Mouse (Mus musculus): ENCODE data around the gene Tet2. TPM values are rescaled to one million over a fixed set of nuclear protein-coding genes. Genes with fewer than 3 reads are reported as not detected.

The Tet2 gene
- total RNA-seq, 2 experiments from 2014 or later, result 20.3 to 20.6 TPM

DNA sequence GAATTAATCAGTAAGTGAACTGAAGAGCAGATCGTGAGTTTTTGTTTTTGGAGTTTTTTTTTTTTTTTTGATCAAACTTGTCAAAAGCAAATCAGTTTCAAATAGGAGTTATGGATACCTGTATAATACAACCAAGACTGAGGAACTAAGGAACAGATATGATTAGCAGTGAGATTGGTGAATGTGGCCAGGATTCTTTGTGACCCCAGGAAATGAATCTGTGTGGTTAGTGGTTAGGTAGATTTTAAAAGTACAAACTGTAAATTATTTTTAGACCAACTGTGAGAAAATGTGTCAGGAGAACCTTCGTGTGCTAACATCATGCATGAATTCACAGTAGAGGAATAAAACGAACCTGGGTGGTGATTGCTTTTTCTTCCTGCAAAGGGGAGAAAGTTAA, 66.0 kb downstream of the Tet2 start:
- no peak for DNase-seq (ENCODE audit: low spot score)
- intact Hi-C loops (cut with DNase I), result no loop called here

- intact Hi-C loops (cut with DNase I), result no loop called here
- no peak for DNase-seq (ENCODE audit: low spot score)
Observed at GRCm38 (mm10) chr3:133473781-133474180, 71.2 kb downstream of the Tet2 start.

- intact Hi-C loops (cut with DNase I), result no loop called here
- DNase-seq (ENCODE audit: low spot score), result no peak
Observed at GRCm38 (mm10) chr3:133471101-133471500, 73.8 kb downstream of the Tet2 start.

- intact Hi-C loops (cut with DNase I), result no loop called here
Observed at GRCm38 (mm10) chr3:133468883-133469282, 76.1 kb downstream of the Tet2 start.

DNA sequence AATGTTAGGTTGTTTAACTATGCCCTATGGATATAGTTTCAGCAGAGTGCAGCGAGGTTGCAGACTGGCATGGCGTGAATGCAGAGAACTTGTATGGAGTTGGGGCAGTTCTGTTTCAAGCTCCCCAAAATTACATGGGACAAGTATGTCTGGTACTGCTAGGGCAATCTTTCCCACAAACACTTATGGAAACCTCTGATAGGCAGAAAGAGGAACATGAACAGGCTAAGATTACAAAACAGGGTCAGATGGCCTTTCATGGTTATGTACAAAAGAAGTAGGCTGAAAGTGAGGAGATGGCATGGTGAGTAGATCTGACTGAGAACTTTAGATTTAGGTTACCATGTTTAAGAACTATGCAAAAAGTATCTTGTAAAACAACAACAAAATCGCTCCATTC, 81.7 kb downstream of the Tet2 start:
- intact Hi-C loops (cut with DNase I), result no loop called here
- DNase-seq (ENCODE audit: low spot score), result no peak

More at GRCm38 (mm10) chr3:133468883-133469282, 76.1 kb downstream of the Tet2 start:
- no peak for DNase-seq (ENCODE audit: low spot score)

- DNase-seq (ENCODE audit: low spot score), result no peak
- intact Hi-C loops (cut with DNase I), result no loop called here
Observed at GRCm38 (mm10) chr3:133462485-133462884, 82.5 kb downstream of the Tet2 start.

DNA sequence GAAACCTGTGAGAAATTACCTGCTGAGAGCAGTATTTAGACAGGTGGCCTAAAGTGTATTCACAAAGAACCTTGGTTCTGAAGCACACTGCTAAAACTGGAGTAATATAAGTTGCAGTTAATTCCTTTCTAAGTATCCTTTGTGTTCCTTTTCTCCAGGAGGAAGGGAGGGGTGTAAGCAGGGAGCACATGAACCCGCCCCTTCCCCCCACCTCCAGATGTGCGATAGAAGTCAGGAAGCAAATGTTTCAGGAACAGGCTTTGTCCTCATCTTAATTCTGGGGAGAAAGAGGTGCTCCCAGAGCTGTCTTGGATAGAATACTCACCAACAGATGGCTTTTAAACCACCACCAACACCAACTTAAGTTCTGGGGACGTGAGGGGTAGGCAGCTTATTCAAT, 82.9 kb downstream of the Tet2 start:
- DNase-seq (ENCODE audit: low spot score), result no peak
- intact Hi-C loops (cut with DNase I), result no loop called here

DNA sequence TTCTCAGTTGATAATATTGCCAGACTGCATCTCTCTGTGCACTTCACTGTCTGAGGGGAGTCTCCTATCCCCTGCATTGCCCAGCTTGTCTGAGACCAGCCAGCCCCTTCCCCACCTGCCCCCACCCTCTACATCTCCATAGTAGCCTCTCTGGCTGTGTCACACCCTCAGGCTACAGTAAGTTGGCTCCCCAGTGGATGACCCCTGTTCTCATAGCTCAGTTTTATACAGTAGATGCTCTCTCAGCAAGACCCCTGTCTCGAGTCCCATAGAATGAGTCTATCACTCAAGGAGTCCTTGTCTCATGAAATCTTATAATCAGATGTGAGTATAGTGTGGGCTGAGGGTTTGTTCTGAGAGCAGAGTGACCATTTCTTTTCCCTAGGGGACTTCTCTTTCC, 85.8 kb downstream of the Tet2 start:
- intact Hi-C loops (cut with DNase I), result no loop called here
- DNase-seq (ENCODE audit: low spot score), result no peak

DNA sequence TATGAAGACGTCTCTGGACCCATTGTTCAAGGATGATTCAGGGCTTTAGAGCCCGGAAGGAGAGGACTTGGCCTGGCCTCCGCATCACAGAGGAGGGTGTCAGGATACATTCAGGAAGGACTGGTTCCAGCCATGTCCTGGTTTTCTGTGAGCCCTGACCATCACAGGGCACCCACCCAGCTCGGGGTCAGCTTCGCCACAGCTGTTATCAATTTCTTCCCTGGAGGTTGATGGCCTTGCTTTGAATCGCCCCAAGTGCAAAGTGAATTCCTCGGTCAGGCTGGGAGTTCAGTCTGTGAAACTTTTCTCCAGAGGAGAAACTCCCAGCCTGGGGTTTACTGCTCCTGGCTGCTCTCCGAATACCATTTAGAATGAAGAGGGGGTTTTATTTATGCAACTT, 91.0 kb downstream of the Tet2 start:
- intact Hi-C loops (cut with DNase I), result no loop called here
- no peak for DNase-seq (ENCODE audit: low spot score)

- no peak for DNase-seq (ENCODE audit: low spot score)
- intact Hi-C loops (cut with DNase I), result no loop called here
Observed at GRCm38 (mm10) chr3:133436919-133437320, 108.0 kb downstream of the Tet2 start.

DNA sequence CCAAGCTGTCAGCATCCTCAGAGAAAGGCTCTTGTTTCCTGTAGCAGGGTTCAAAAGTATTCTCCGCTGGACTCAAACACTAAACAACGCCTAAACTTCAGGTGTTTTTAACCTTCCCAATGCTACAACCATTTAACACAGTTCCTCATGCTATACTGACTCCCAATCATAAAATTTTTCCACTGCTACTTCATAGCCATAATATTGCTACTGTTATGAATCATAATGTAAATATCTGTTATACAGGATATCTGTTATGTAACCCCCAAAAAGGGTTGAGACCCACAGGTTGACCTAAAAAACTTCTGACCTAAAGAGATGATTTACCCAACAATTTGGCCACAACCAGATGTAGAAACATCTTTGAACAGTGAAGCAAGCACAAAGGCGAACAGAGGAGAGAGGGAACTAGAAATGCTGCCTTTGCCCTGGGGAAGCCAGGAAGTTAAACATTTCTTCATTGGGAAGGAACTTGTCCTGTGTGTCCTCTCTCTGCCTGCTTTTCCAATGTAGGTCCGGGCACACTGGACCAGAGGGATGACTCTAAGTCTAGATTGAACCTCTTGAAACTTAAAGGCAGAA, 108.6 kb downstream of the Tet2 start:
- no peak for DNase-seq (ENCODE audit: low spot score)
- intact Hi-C loops (cut with DNase I), result no loop called here

GRCm38 (mm10) chr3:133435774-133436148, 109.2 kb downstream of the Tet2 start:
- no peak for DNase-seq (ENCODE audit: low spot score)
- intact Hi-C loops (cut with DNase I), result no loop called here

DNA sequence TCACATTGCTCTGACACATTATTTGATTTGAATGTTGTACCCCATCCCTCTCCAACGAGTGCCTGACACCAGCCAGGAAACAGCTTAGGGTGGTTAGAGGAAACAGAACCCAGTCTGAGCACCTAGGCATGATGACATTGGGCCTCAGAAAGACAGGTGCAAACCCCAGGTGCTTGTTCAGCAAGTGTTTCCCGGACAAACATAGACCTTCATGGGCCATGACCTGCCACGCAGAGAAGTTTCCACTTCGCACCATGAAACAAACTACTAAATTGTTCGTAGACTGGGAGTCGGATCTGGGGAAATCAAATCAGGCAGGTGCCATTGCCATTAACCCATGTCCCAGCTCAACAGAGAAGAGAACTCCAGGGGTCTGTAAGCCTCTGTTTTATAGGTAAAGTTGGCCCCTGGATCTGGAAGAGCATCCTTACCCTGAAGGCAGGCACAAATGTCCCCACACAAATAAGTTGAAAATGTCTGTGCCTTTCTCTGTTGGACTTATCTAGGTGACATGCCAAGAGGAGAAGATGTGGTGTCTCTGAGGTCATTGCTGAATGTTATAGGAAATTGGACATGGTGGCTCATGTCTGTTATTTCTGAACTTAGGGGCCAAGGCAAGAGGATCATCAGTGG, 109.7 kb downstream of the Tet2 start:
- no peak for DNase-seq (ENCODE audit: low spot score)
- intact Hi-C loops (cut with DNase I), result no loop called here

GRCm38 (mm10) chr3:133429394-133430173, 115.4 kb downstream of the Tet2 start:
- intact Hi-C loops (cut with DNase I), result no loop called here
- no peak for DNase-seq (ENCODE audit: low spot score)

GRCm38 (mm10) chr3:133428003-133428402, 116.9 kb downstream of the Tet2 start:
- no peak for DNase-seq (ENCODE audit: low spot score)
- intact Hi-C loops (cut with DNase I), result no loop called here

DNA sequence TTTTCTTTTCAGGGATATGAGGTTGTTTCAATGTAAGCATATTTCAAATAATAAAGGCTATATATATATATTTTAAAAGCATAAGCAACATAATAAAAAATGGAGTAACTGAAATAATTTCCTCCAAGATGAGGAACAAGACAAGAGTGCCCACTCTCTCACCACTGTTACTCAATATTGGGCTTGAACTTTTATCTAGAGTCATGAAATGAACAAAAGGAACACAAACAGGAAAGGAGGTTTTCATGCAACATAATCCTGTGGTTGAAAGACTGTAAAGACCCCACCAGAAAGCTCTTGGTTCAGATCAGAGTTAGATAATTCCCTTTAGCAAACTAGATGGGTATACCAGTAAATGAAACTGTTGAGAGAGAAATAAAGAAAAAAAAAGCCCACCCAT, 121.9 kb downstream of the Tet2 start:
- no peak for DNase-seq (ENCODE audit: low spot score)
- intact Hi-C loops (cut with DNase I), result no loop called here

DNA sequence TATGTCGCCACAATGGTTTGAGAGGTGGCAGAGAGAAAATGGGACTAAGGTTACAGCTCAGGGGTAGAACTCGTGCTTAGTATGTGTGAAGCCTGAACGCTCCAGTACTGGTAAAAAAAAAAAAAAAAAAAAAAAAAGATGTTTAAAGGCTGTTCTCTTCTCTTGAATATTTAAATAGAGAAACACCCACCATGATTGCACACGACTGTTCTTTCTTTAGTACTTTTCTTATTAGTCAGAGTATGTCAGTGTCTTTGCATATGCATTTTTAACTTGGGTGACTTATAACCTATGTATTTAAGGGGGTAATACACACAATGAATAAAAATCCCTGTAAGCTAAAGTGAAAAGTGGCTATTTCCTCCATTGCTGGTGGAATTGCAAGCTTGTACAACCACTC, 130.2 kb downstream of the Tet2 start:
- intact Hi-C loops (cut with DNase I), result no loop called here
- no peak for DNase-seq (ENCODE audit: low spot score)

Measured in heart, postnatal 25 days (tissue).